Mouse (Mus musculus) limb, embryonic 14.5 days (tissue): ENCODE results near the gene Per2. TPM values are rescaled to one million over a fixed set of nuclear protein-coding genes. Genes with fewer than 3 reads are reported as not detected.

Experiments used
- ATAC-seq: fragments of 200-750 bp; cut with Nextera tagmentation; 2 replicates; pipeline ENCODE4 v1.8.0; 2017; ENCODE audit warnings: low read depth, moderate number of reproducible peaks, moderate TSS enrichment; ENCODE audit not compliant: low FRiP score
- DNase-seq: peaks from one replicate; pipeline ENCODE4 v3.0.0-alpha.2; 2015; ENCODE audit warnings: low spot score
- H3K27ac ChIP-seq: fragments of 300-500 bp; sonication (generic); replicated peaks from 2 replicates; pipeline ENCODE4 v1.5.1; 2014; ENCODE audit warnings: low read depth, mild to moderate bottlenecking, low read length, moderate library complexity, mixed read lengths
- H3K27me3 ChIP-seq: fragments of 300-500 bp; sonication (generic); 2 replicates; pipeline ENCODE4 v1.6.1; 2014; ENCODE audit warnings: low read length, mixed read lengths; ENCODE audit not compliant: control insufficient read depth, insufficient read depth
- H3K36me3 ChIP-seq: fragments of 300-500 bp; sonication (generic); 2 replicates; pipeline ENCODE4 v1.6.1; 2014; ENCODE audit warnings: mild to moderate bottlenecking, low read length, moderate library complexity, mixed read lengths; ENCODE audit not compliant: control insufficient read depth, insufficient read depth
- H3K4me1 ChIP-seq: fragments of 300-500 bp; sonication (generic); 2 replicates; pipeline ENCODE4 v1.6.1; 2014; ENCODE audit warnings: antibody characterized with exemption, low read length, mixed read lengths; ENCODE audit not compliant: control insufficient read depth, insufficient read depth
- H3K4me2 ChIP-seq: fragments of 300-500 bp; sonication (generic); replicated peaks from 2 replicates; pipeline ENCODE4 v1.6.1; 2014; ENCODE audit warnings: low read depth, mild to moderate bottlenecking, low read length, moderate library complexity; ENCODE audit not compliant: severe bottlenecking
- H3K4me3 ChIP-seq: fragments of 300-500 bp; sonication (generic); replicated peaks from 2 replicates; pipeline ENCODE4 v1.5.1; 2014; ENCODE audit warnings: low read length
- H3K9ac ChIP-seq: fragments of 300-500 bp; sonication (generic); 2 replicates; pipeline ENCODE4 v1.6.1; 2014; ENCODE audit warnings: mild to moderate bottlenecking, low read depth, low read length, moderate library complexity; ENCODE audit not compliant: severe bottlenecking
- H3K9me3 ChIP-seq: fragments of 300-500 bp; sonication (generic); 2 replicates; pipeline ENCODE4 v1.6.1; 2016; ENCODE audit warnings: low read length; ENCODE audit not compliant: control insufficient read depth
- POLR2A ChIP-seq: fragments of 200-500 bp; IDR thresholded peaks from 2 replicates; pipeline ENCODE4 v1.8.0; 2012; ENCODE audit warnings: inconsistent platforms, mild to moderate bottlenecking, moderate library complexity, borderline replicate concordance; ENCODE audit not compliant: insufficient read depth, insufficient read length; ENCODE audit errors: extremely low read depth
- WGBS: fragments of 180-500 bp; shearing (Covaris S2); extraction: QIAGEN DNeasy Blood & Tissue Kit; methylation state at CpG from one replicate; pipeline ENCODE4 v1.1.7; 2014; 5-methylcytosine and 5-hydroxymethylcytosine counted together
- polyA plus RNA-seq, 2 experiments: library from polyadenylated mRNA; depleted of rRNA in 1 of 2; stranded (reverse) in 1 of 2; unstranded in 1 of 2; fragments of >200 nt; fragmentation: Nextera tagmentation in 1 of 2; extraction: Ambion mirVana in 1 of 2; gene quantifications; 2 replicates each; pipeline versions ENCODE4 v1.2.1 to v1.2.3; 2012 to 2014

The Per2 gene
- polyA plus RNA-seq, 2 experiments = 4.2 to 8.3 TPM

- Histone ChIP-seq H3K36me3 (no peaks in the 10 kb centered on the region), H3K9me3 (no peaks in the 10 kb centered on the region), H3K9ac (0 out of 2 replicates have a peak overlapping the region, but pooled peaks have one; percentile 74), H3K27ac (no peak overlapping the region), H3K4me3 (peak overlapping the region; percentile 89), H3K27me3 (no peaks in the 10 kb centered on the region), H3K4me1 (peaks cover 8% of the 10 kb centered on the region), H3K4me2 (peak overlapping the region; percentile 76)
- DNase-seq (no peak), ATAC-seq (no peak; the same call in 1 of the 2 replicates)
- 41% methylated on average over 3 of the region's 3 CpGs for WGBS
- no peak for TF ChIP-seq POLR2A
These were observed 34.8 kb upstream of the Per2 start for GRCm38 (mm10) chr1:91493938-91494337.

GRCm38 (mm10) chr1:91492740-91493139 is 33.6 kb upstream of the Per2 start:
- no peak overlapping the region for H3K4me2 ChIP-seq
- no peaks in the 10 kb centered on the region for H3K9me3 ChIP-seq
- no peak overlapping the region for H3K4me3 ChIP-seq
- DNase-seq (no peak), ATAC-seq (no peak)
- H3K27me3 ChIP-seq = no peaks in the 10 kb centered on the region
- TF ChIP-seq POLR2A = no peak
- H3K4me1 ChIP-seq = peaks cover 8% of the 10 kb centered on the region
- H3K36me3 ChIP-seq = no peaks in the 10 kb centered on the region
- no peak overlapping the region for H3K27ac ChIP-seq
- WGBS = 51% methylated on average over 2 of the region's 2 CpGs
- H3K9ac ChIP-seq = no peak overlapping the region

- Histone ChIP-seq H3K9ac (no peak overlapping the region), H3K4me3 (no peak overlapping the region), H3K9me3 (no peaks in the 10 kb centered on the region), H3K27me3 (no peaks in the 10 kb centered on the region), H3K4me2 (no peak overlapping the region), H3K4me1 (peaks cover 4% of the 10 kb centered on the region), H3K36me3 (no peaks in the 10 kb centered on the region), H3K27ac (no peak overlapping the region)
- DNase-seq (no peak), ATAC-seq (no peak)
- TF ChIP-seq POLR2A = no peak
- 61% methylated on average over 1 of the region's 1 CpGs for WGBS
These were observed 31.2 kb upstream of the Per2 start for GRCm38 (mm10) chr1:91490322-91490721.

GRCm38 (mm10) chr1:91486165-91486564 is 27.0 kb upstream of the Per2 start:
- H3K4me2 ChIP-seq = no peak overlapping the region
- TF ChIP-seq POLR2A = no peak
- H3K36me3 ChIP-seq = no peaks in the 10 kb centered on the region
- no peaks in the 10 kb centered on the region for H3K4me1 ChIP-seq
- no peak for ATAC-seq
- H3K4me3 ChIP-seq = no peak overlapping the region
- no peak overlapping the region for H3K9ac ChIP-seq
- DNase-seq = no peak
- no peak overlapping the region for H3K27ac ChIP-seq
- 79% methylated on average over 3 of the region's 3 CpGs for WGBS
- no peaks in the 10 kb centered on the region for H3K9me3 ChIP-seq
- no peaks in the 10 kb centered on the region for H3K27me3 ChIP-seq

- WGBS = 58% methylated on average over 3 of the region's 3 CpGs
- H3K4me3 ChIP-seq = no peak overlapping the region
- no peak for TF ChIP-seq POLR2A
- H3K9ac ChIP-seq = no peak overlapping the region
- H3K27ac ChIP-seq = no peak overlapping the region
- no peaks in the 10 kb centered on the region for H3K9me3 ChIP-seq
- no peaks in the 10 kb centered on the region for H3K27me3 ChIP-seq
- no peak overlapping the region for H3K4me2 ChIP-seq
- no peak for DNase-seq
- H3K4me1 ChIP-seq = no peaks in the 10 kb centered on the region
- ATAC-seq = no peak
- no peaks in the 10 kb centered on the region for H3K36me3 ChIP-seq
These were observed 26.3 kb upstream of the Per2 start for GRCm38 (mm10) chr1:91485422-91485821.

GRCm38 (mm10) chr1:91484011-91484346 is 24.9 kb upstream of the Per2 start:
- 79% methylated on average over 5 of the region's 5 CpGs for WGBS
- Histone ChIP-seq H3K4me3 (no peak overlapping the region), H3K9me3 (no peaks in the 10 kb centered on the region), H3K27ac (no peak overlapping the region), H3K4me1 (no peaks in the 10 kb centered on the region), H3K27me3 (no peaks in the 10 kb centered on the region), H3K9ac (no peak overlapping the region), H3K4me2 (no peak overlapping the region), H3K36me3 (no peaks in the 10 kb centered on the region)
- TF ChIP-seq POLR2A = no peak
- DNase-seq (no peak), ATAC-seq (no peak)
